Mouse (Mus musculus) embryonic facial prominence, embryonic 11.5 days (tissue): ENCODE measurements around the gene Gbx1. TPM values are rescaled to one million over a fixed set of nuclear protein-coding genes. Genes with fewer than 3 reads are reported as not detected.
"Not testable (repeated sequence)": the region's sequence is repeated elsewhere in the genome, so short reads cannot be mapped to it uniquely, and the experiment has no call there.

Source experiments
- ATAC-seq: fragments of 200-750 bp; cut with Nextera tagmentation; replicated peaks from 2 replicates; pipeline ENCODE4 v1.8.0; 2017; ENCODE audit warnings: low read depth; ENCODE audit not compliant: insufficient number of reproducible peaks, low FRiP score, low TSS enrichment
- DNase-seq: peaks from one replicate; pipeline ENCODE4 v3.0.0-alpha.2; 2015; ENCODE audit warnings: low spot score
- H3K27ac ChIP-seq: fragments of 300-500 bp; sonication (generic); replicated peaks from 2 replicates; pipeline ENCODE4 v1.5.1; 2014; ENCODE audit warnings: mild to moderate bottlenecking, low read depth, low read length, control low read depth
- H3K27me3 ChIP-seq: fragments of 300-500 bp; sonication (generic); 2 replicates; pipeline ENCODE4 v1.6.1; 2014; ENCODE audit warnings: mild to moderate bottlenecking, low read length, moderate library complexity, mixed read lengths; ENCODE audit not compliant: control insufficient read depth, insufficient read depth
- H3K36me3 ChIP-seq: fragments of 300-500 bp; sonication (generic); replicated peaks from 2 replicates; pipeline ENCODE4 v1.6.1; 2014; ENCODE audit warnings: low read depth, mild to moderate bottlenecking, low read length, moderate library complexity, mixed read lengths; ENCODE audit not compliant: control insufficient read depth, insufficient read depth
- H3K4me1 ChIP-seq: fragments of 300-500 bp; sonication (generic); 2 replicates; pipeline ENCODE4 v1.6.1; 2014; ENCODE audit warnings: low read length, mixed read lengths; ENCODE audit not compliant: control insufficient read depth, insufficient read depth
- H3K4me2 ChIP-seq: fragments of 300-500 bp; sonication (generic); 2 replicates; pipeline ENCODE4 v1.6.1; 2014; ENCODE audit warnings: low read depth, mild to moderate bottlenecking, control low read depth, low read length, moderate library complexity
- H3K4me3 ChIP-seq: fragments of 300-500 bp; sonication (generic); 2 replicates; pipeline ENCODE4 v1.5.1; 2014; ENCODE audit warnings: low read depth, low read length, control low read depth
- H3K9ac ChIP-seq: fragments of 300-500 bp; sonication (generic); replicated peaks from 2 replicates; pipeline ENCODE4 v1.6.1; 2014; ENCODE audit warnings: mild to moderate bottlenecking, control low read depth, low read length
- H3K9me3 ChIP-seq: fragments of 300-500 bp; sonication (generic); replicated peaks from 2 replicates; pipeline ENCODE4 v1.6.1; 2016; ENCODE audit warnings: mild to moderate bottlenecking, low read length, inconsistent platforms, mixed read lengths; ENCODE audit not compliant: control insufficient read depth
- WGBS: fragments of 180-500 bp; shearing (Covaris S2); extraction: QIAGEN DNeasy Blood & Tissue Kit; methylation state at CpG from one replicate; pipeline ENCODE4 v1.1.7; 2014; 5-methylcytosine and 5-hydroxymethylcytosine counted together
- polyA plus RNA-seq: library from polyadenylated mRNA; unstranded; fragments of >200 nt; fragmentation: Nextera tagmentation; extraction: Ambion mirVana; gene quantifications from 2 replicates; pipeline ENCODE4 v1.2.1, GENCODE M21; 2014

Gbx1 gene
- polyA plus RNA-seq: 0.07 and 0.13 TPM in 2 replicates

GRCm38 (mm10) chr5:24526889-24527230 is at the start of gene Gbx1:
Gene Gbx1 (minus strand): TSS chr5:24527202.
- H3K27ac ChIP-seq: no peak within 1 kb of the TSS
- no peaks in the 10 kb centered on the region for H3K36me3 ChIP-seq
- H3K4me1 ChIP-seq: peaks cover 9% of the 10 kb centered on the region
- peak within 1 kb of the TSS; percentile 28 for H3K4me3 ChIP-seq
- no peak for ATAC-seq
- H3K27me3 ChIP-seq: peaks cover 68% of the 10 kb centered on the region
- H3K9me3 ChIP-seq: no peaks in the 10 kb centered on the region
- H3K9ac ChIP-seq: peak within 1 kb of the TSS; percentile 41
- DNase-seq: peak; percentile 43
- WGBS: under 1% methylated on average over 43 of the region's 49 CpGs
- H3K4me2 ChIP-seq: peak within 1 kb of the TSS; percentile 85

- no peaks in the 10 kb centered on the region for H3K9me3 ChIP-seq
- no peaks in the 10 kb centered on the region for H3K4me1 ChIP-seq
- under 1% methylated on average over 32 of the region's 32 CpGs for WGBS
- DNase-seq: peak; percentile 38
- peaks cover 8% of the 10 kb centered on the region for H3K36me3 ChIP-seq
- peak overlapping the region; percentile 79 for H3K4me3 ChIP-seq
- ATAC-seq: peak; percentile 34
- H3K9ac ChIP-seq: peak overlapping the region; percentile 80
- H3K27me3 ChIP-seq: no peaks in the 10 kb centered on the region
- H3K27ac ChIP-seq: peak overlapping the region; percentile 73
- peak overlapping the region; percentile 71 for H3K4me2 ChIP-seq
Measured at GRCm38 (mm10) chr5:24576801-24577182, 49.8 kb upstream of the Gbx1 start.

GRCm38 (mm10) chr5:24575948-24576347 is 48.9 kb upstream of the Gbx1 start:
- Histone ChIP-seq H3K9me3 (no peaks in the 10 kb centered on the region), H3K9ac (no peak overlapping the region; the same call in 1 of the 2 replicates), H3K4me2 (peak overlapping the region; percentile 71; the same call in 1 of the 2 replicates), H3K36me3 (peaks cover 12% of the 10 kb centered on the region), H3K4me3 (peak overlapping the region; percentile 79; the same call in 1 of the 2 replicates), H3K27ac (no peak overlapping the region), H3K4me1 (no peaks in the 10 kb centered on the region), H3K27me3 (no peaks in the 10 kb centered on the region)
- 76% methylated on average over 1 of the region's 1 CpGs for WGBS
- no peak for ATAC-seq
- no peak for DNase-seq

- Histone ChIP-seq H3K36me3 (no peaks in the 10 kb centered on the region), H3K4me3 (no peak within 1 kb of the TSS), H3K27ac (no peak within 1 kb of the TSS), H3K27me3 (no peaks in the 10 kb centered on the region), H3K4me2 (no peak within 1 kb of the TSS), H3K4me1 (no peaks in the 10 kb centered on the region), H3K9ac (no peak within 1 kb of the TSS), H3K9me3 (no peaks in the 10 kb centered on the region)
- 75% methylated on average over 2 of the region's 2 CpGs for WGBS
- no peak for ATAC-seq
- DNase-seq: no peak
Measured at GRCm38 (mm10) chr5:24556709-24557108, 29.7 kb upstream of the Gbx1 start, which contains the start of gene 4931409K22Rik. Gene 4931409K22Rik (minus strand): TSS chr5:24556809.

- H3K4me1 ChIP-seq, H3K27me3 ChIP-seq, H3K4me3 ChIP-seq, H3K9me3 ChIP-seq, H3K4me2 ChIP-seq, ATAC-seq, DNase-seq, H3K27ac ChIP-seq, H3K9ac ChIP-seq, H3K36me3 ChIP-seq: not testable (repeated sequence)
- 93% methylated on average over 7 of the region's 7 CpGs for WGBS
Measured at GRCm38 (mm10) chr5:24555335-24555734, 28.3 kb upstream of the Gbx1 start.

- Histone ChIP-seq H3K27me3 (no peaks in the 10 kb centered on the region), H3K4me3 (no peak overlapping the region), H3K9me3 (no peaks in the 10 kb centered on the region), H3K4me2 (no peak overlapping the region), H3K27ac (no peak overlapping the region), H3K4me1 (no peaks in the 10 kb centered on the region), H3K9ac (no peak overlapping the region), H3K36me3 (no peaks in the 10 kb centered on the region)
- WGBS: 51% methylated on average over 5 of the region's 5 CpGs
- ATAC-seq: no peak
- peak; percentile 74 for DNase-seq
Measured at GRCm38 (mm10) chr5:24553621-24554244, 26.7 kb upstream of the Gbx1 start.

- DNase-seq (no peak), ATAC-seq (no peak)
- H3K27me3 ChIP-seq: no peaks in the 10 kb centered on the region
- no peaks in the 10 kb centered on the region for H3K4me1 ChIP-seq
- H3K4me3 ChIP-seq: no peak overlapping the region
- H3K27ac ChIP-seq: no peak overlapping the region
- H3K9me3 ChIP-seq: no peaks in the 10 kb centered on the region
- H3K9ac ChIP-seq: no peak overlapping the region; the same call in 1 of the 2 replicates
- H3K4me2 ChIP-seq: no peak overlapping the region
- 53% methylated on average over 2 of the region's 2 CpGs for WGBS
- H3K36me3 ChIP-seq: no peaks in the 10 kb centered on the region
Measured at GRCm38 (mm10) chr5:24551317-24551688, 24.3 kb upstream of the Gbx1 start.

GRCm38 (mm10) chr5:24550598-24551316 is 23.8 kb upstream of the Gbx1 start:
- Histone ChIP-seq H3K4me2 (no peak overlapping the region), H3K27me3 (no peaks in the 10 kb centered on the region), H3K4me1 (no peaks in the 10 kb centered on the region), H3K27ac (no peak overlapping the region), H3K9me3 (no peaks in the 10 kb centered on the region), H3K4me3 (no peak overlapping the region), H3K36me3 (no peaks in the 10 kb centered on the region), H3K9ac (no peak overlapping the region; the same call in none of the 2 replicates)
- peak; percentile 45 for DNase-seq
- ATAC-seq: peak; percentile 57; the same call in 1 of the 2 replicates
- 32% methylated on average over 26 of the region's 26 CpGs for WGBS
